In genomic region chr3:58122456-58123359, GRCm38 (mm10) we compare ENCODE assay signal across 7 mouse cellular contexts.
DNase-seq lines count a peak whose midpoint lies in the region; ATAC-seq and TF ChIP-seq lines count a peak whose summit lies in the region.

No protein-coding gene starts in this region.

- DNase-seq in adrenal gland, adult 18-20 months (ENCODE audit: low spot score in 2 of 2), result peak; percentile 65 to 79
- DNase-seq in embryo, embryonic 11 days, result peak; percentile 88
- DNase-seq in limb, embryonic 10.5 days (ENCODE audit: low spot score), result peak; percentile 85
- peak; percentile 92 for DNase-seq in midbrain, embryonic 14.5 days
- peak; percentile 6 to 47 for DNase-seq in spleen, adult 18-20 months

- peak overlapping the region; percentile 51 for H3K4me2 ChIP-seq in intestine, postnatal 0 days (replicated peaks; ENCODE audit: low read depth)
- peak overlapping the region; percentile 17; the same call in 1 of the 2 replicates for H3K4me2 ChIP-seq in midbrain, embryonic 14.5 days (ENCODE audit: low read length)

- no peaks in the 10 kb centered on the region for H3K36me3 ChIP-seq in intestine, postnatal 0 days (ENCODE audit: control insufficient read depth, insufficient read depth)
- no peaks in the 10 kb centered on the region for H3K36me3 ChIP-seq in limb, embryonic 10.5 days
- H3K36me3 ChIP-seq in midbrain, embryonic 14.5 days (ENCODE audit: control insufficient read depth, insufficient read depth, low read length), result no peaks in the 10 kb centered on the region

- TF ChIP-seq CTCF in intestine, postnatal 0 days (IDR thresholded peaks at IDR 0.05; ENCODE audit: low read depth), result peak; percentile 98

- H3K27ac ChIP-seq in intestine, postnatal 0 days (ENCODE audit: low read depth, low read length), result no peak overlapping the region
- no peak overlapping the region for H3K27ac ChIP-seq in limb, embryonic 10.5 days
- no peak overlapping the region for H3K27ac ChIP-seq in midbrain, embryonic 14.5 days (replicated peaks; ENCODE audit: low read depth, low read length)

- 40% methylated on average over 19 of the region's 19 CpGs for WGBS in intestine, postnatal 0 days
- 49% methylated on average over 19 of the region's 19 CpGs for WGBS in limb, embryonic 10.5 days
- WGBS in midbrain, embryonic 14.5 days, result 47% methylated on average over 19 of the region's 19 CpGs

- no peak overlapping the region for H3K9ac ChIP-seq in intestine, postnatal 0 days (ENCODE audit: low read depth, low read length)
- H3K9ac ChIP-seq in midbrain, embryonic 14.5 days (replicated peaks; ENCODE audit: low read length), result no peak overlapping the region

- H3K4me1 ChIP-seq in intestine, postnatal 0 days (replicated peaks; ENCODE audit: control insufficient read depth, insufficient read depth, low read length), result no peaks in the 10 kb centered on the region
- no peaks in the 10 kb centered on the region for H3K4me1 ChIP-seq in limb, embryonic 10.5 days
- H3K4me1 ChIP-seq in midbrain, embryonic 14.5 days (ENCODE audit: control insufficient read depth, insufficient read depth, low read length), result no peaks in the 10 kb centered on the region

- no peaks in the 10 kb centered on the region for H3K9me3 ChIP-seq in intestine, postnatal 0 days (ENCODE audit: control insufficient read depth)
- no peaks in the 10 kb centered on the region for H3K9me3 ChIP-seq in limb, embryonic 10.5 days (replicated peaks)
- H3K9me3 ChIP-seq in midbrain, embryonic 14.5 days (ENCODE audit: control insufficient read depth, low read length), result no peaks in the 10 kb centered on the region

- no peaks in the 10 kb centered on the region for H3K27me3 ChIP-seq in intestine, postnatal 0 days (replicated peaks; ENCODE audit: control insufficient read depth, insufficient read depth, low read length)
- H3K27me3 ChIP-seq in limb, embryonic 10.5 days (ENCODE audit: low read depth, poor library complexity, severe bottlenecking), result peaks cover 20% of the 10 kb centered on the region
- H3K27me3 ChIP-seq in midbrain, embryonic 14.5 days (ENCODE audit: control insufficient read depth, insufficient read depth, low read length), result no peaks in the 10 kb centered on the region

- peak; percentile 99 for ATAC-seq in granulocyte monocyte progenitor cell, adult 5-6 weeks (replicated peaks; ENCODE audit: poor library complexity, severe bottlenecking)
- peak; percentile 65 for ATAC-seq in intestine, postnatal 0 days
- ATAC-seq in midbrain, embryonic 14.5 days (ENCODE audit: low FRiP score, low TSS enrichment), result peak; percentile 89

- H3K4me3 ChIP-seq in intestine, postnatal 0 days (ENCODE audit: low read depth, low read length), result no peak overlapping the region
- no peak overlapping the region for H3K4me3 ChIP-seq in limb, embryonic 10.5 days
- no peak overlapping the region for H3K4me3 ChIP-seq in midbrain, embryonic 14.5 days (replicated peaks; ENCODE audit: low read depth, low read length)

Comparison
In these comparisons a context has a peak if more than half of its experiments do, and no peak if none do; other contexts are left out.
1. DNase-seq: peak in every context shown above with its lines; median percentile 92 in midbrain, embryonic 14.5 days; 88 in embryo, embryonic 11 days; 85 in limb, embryonic 10.5 days; 72 in adrenal gland, adult 18-20 months; 26 in spleen, adult 18-20 months.